Mouse (Mus musculus) ovary, postnatal 10 days (tissue): ENCODE results near the gene Hapln4.

Source experiments
- DNase-seq: peaks from one replicate; pipeline ENCODE4 v3.0.0; 2022; ENCODE audit warnings: low spot score

The Hapln4 gene

DNA sequence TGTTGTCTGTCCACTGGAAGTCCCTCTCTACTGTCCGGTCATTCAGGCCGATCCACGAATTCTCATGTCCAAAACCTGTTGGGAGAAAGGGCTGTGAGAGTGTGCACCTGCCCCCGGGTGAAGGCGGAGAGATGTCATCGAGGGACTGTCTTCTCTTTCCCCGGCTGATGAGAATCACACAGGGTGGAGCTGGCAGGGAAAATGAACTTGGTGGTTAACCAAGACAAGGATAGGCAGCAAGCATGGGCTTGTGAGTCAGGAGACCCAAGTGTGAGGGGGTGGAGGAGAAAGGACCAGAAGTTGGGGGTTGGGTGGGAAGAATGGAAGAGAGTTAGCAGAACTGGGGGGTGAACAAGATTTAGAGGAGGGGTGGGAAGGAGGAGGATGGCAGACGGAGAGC, 17.0 kb downstream of the Hapln4 start:
- no peak for DNase-seq

DNA sequence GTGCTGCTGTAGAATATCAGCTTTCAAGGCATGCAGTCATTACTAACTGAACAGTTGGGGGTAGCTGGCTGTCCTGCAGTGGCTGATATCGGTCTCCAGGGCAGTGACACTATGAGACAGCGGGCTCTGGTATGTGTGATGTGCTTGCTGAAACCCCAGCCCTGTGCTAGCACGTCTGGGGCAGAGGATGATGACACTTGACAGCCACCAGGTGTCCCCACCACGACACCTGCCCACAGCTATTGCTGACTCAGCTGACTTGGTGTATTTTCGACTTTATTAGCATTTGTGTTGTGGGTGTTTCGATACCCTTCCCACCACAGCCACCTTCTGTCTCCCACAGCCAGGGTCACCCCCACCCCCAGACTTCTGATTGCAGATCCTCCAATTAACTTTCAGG, 21.2 kb downstream of the Hapln4 start:
- DNase-seq: no peak

DNA sequence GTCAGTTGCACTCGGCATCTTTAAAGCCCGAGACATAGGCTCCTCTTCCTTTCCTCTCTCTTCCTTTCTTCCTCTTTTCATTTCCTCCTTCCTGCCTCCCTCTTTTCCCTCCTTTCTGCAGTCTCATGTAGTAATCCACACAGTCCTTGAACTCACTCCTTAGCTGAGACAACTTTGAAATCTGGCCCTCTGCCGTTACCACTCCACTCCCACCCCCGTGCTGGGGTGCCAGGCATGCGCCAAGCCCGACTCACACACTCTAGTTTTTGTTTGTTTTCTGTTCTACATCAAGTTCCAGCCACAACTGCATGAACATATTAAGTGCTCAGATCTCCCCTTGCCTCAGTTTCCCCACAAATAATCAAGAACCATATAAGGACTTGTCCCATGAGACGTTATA, 21.7 kb downstream of the Hapln4 start:
- no peak for DNase-seq

DNA sequence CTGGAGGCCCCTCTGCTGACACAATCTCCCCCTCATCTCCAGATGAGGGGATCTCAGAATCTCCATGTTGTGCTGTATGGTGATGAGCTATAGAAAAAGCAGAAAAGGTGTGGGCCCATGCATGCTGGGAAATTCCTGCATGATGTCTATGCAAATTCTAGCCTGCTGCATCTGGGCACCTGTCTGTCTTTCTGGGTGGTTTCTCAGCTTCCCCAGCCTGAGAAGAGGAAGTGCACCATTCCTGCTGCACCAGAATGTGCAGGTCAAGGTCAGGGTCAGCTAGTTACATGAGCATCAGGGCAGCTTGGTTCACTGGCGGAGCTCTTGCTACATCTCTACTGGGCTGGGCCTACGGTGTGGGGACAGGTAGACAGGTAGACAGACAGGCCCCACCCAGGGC, 27.2 kb downstream of the Hapln4 start:
- no peak for DNase-seq

DNA sequence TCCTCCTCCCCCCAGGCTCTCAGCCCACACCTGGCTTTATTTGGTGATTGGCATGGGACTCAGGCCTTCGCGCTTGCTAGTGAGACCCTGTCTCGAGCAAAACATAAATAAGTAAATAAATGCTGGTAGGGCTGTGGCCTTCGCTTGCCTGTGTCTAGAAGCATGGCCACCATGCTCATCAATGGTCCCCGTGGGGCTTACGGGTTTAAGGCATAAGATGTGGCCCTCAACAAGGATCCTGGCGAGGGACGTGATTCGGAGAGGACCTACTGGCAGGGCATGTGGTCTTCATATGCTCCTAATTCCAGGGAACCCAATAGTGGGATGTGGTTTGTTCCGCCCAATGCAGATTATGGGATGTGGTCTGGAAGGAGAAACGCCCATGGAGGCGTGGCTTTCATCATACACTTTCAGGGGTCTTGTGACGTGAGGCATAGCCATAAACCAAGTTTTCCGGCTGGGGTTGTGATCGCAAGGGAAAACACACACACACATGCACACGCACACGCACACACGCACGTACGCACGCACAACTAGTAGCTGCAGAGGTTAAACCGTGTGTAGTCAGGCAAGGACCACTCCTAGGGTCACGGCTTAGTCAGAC, 28.0 kb downstream of the Hapln4 start:
- no peak for DNase-seq

DNA sequence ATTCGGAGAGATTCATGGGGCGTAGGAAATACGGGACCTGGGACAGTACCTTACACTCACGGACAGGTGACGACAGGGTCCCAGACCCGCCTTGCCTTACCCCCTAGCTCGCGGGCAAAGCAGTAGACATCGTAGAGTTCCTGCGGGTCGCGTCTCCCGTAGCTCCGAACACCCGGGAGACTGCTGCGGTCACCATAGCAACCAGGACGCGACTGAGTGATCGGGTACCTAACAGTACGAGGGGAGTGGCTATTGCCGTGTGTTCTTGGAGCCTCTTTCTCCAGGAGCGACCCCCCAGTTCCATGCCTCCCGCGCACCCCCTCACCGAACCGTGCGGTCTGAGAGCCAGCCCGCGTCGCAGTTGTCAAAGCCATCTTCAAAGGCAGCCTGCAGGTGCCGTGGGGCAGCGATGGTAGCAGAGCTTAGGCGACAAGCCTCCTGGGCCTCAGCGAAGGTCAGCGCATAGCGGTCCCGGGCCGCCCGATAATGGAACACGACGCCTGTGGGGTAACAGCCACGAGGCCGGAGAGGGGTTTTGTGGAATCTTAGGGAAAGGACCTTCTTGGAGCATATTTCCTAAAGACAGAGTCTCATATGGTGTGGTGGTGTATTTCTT, 29.3 kb downstream of the Hapln4 start:
- no peak for DNase-seq

DNA sequence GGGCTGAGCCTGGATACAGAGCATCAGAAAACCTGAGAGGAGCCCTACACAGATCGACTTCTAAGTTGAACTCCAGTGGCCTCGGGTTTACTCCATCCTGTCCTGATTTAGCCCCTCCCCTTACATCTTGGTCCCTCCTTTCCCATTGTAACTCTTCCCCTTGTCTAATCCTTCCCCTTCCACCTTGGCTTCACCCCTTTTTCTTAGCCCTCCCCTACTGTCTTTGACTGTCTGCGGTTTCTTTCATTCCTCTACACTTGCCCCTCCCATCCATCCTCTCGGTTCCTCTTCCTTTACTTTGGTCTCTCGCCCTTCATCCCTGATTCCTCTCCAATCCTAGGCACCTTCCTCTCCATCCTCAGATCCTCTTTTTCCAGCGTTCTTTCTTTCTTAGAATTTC, 31.2 kb downstream of the Hapln4 start:
- DNase-seq: no peak

DNA sequence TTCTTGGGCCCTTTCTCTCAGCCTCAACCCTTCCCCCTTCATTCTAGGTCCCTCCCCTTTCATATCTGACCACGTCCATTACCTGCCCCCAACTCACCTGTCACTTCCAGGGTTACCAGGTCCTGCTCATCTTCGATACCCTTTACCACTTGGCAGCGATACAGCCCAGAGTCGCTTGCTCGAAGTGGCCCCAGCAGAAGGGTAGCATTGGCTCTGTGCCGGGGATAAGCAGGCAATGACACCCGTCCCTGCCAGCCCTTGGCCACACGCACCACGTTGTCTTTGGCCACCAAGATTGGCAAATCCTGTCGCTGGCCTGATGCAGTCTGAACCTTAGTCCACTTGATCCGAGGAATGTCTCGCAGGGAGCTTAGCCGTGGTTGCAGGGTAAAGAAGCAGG, 31.6 kb downstream of the Hapln4 start:
- DNase-seq: no peak

DNA sequence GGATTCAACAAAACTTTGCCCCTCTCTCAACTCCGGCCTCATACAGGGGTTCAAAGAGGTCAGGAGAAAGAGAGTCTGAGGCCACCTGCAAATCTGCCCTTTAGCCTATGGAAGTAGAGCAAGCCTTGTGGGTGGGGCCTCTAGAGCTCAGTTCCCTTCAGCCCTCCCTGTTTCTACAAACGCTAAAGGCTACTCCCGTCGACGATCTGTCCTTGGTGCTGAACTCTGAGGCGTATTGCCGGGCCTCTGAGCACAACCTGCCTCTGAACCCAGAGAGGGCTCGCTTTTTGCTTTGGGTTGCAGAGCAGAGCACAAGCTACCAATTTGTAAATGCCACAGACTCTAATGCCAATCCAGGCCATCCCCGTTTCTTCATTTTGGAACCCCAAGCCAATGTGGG, 34.4 kb downstream of the Hapln4 start:
- DNase-seq: no peak

DNA sequence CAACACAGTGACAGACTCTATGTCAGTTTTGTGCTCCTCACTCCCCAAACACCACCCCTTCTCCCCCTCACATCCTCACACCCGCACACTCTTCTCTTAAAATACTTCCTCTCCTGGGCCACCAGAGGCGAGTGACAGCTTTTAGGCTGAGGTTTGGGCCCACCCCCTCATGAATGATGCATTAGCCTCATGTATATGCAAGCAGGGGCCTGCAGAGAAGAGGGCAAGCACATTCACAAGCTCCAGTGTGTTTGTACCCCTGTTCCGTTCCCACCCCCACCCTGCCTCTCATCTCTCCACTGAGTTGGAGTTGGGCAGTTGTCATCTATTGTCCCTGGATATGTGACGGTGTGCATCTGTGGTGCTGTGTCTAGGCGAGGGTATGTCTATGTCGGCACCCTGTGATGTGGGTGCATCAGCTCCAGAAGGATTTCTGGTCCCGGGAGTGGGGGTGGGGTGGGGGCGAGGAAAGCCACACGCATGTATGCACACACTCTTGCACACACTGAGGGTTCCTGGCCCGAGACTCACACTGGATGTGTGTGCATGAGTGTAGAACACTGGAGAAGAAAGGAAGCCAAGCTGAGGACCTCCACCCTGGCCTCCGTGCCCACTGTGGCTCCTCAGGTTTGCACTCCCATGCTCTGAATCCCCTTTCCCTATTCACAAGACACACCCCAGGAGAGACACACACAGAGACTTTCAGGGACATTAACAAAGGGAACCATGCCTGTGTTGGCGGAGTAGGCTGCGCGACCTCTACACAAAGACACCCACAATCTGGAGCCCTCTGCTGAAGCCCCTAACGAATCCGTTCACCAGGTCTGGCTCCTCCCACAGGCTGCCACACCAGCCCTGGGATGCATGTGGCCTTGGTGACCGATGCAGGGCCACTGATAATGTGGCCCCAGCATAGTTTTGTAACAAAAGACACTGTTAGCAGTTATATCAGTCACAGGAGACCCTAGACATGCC, 35.8 kb downstream of the Hapln4 start:
- DNase-seq: no peak

DNA sequence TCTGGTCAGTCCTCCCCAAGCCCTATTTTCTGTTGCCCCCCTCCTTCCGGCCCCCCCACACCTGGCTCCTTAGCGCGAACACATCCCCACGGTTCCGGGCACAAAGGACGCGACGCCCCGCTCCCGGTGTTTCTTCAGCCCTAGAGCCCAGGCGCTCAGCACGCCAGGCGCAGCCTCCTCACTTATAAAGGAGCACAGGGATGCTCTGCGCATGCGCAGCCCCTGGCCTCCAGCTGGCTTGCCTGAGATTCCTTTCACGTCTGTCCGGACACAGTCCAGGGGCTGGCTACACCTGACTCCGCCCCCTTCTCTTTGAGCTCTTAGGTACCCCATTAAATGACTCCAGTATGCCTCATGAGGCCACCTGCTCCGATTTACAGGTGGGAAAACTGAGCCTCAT, 37.4 kb downstream of the Hapln4 start, which contains the start of gene Ncan:
Ncan (minus strand) TSS at position 207 of the 400 bp plus-strand sequence.
- DNase-seq: no peak

DNA sequence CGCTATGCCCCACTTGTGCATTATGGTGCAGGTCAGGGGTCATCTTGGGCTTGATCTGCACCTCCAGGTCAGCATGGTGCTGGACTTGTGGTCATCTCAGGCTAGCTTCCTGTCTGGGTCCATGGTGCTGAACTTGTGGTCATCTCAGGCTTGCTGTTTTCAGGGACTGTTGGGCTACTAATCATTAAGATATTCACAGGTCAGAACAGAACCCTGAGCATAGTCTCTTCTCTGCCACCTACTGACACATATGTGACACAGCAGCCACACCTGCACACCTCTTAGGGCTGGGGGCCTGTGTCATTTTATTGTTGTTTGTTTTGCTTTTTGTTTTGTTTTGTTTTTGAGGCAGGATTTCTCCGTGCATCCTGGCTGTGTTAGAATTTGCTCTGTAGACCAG, 39.6 kb downstream of the Hapln4 start:
- no peak for DNase-seq

DNA sequence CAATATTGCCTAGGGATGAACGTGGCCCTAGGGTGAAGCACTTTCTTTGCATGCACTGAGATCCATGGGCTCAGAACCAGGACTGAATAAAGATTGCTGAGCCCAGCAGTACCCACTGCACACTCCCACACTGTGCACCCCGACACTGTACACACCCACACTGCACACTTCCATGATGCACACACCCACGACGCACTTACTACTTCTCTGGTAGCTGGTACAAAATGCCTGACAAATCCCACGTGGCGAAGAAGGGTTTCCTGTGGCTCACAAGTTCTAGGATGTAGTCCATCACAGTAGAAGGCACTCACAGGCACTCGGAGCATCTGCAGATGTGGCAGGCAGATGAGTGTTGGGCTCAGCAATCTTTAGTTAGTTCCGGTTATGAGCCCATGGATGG, 41.7 kb downstream of the Hapln4 start:
- DNase-seq: no peak

DNA sequence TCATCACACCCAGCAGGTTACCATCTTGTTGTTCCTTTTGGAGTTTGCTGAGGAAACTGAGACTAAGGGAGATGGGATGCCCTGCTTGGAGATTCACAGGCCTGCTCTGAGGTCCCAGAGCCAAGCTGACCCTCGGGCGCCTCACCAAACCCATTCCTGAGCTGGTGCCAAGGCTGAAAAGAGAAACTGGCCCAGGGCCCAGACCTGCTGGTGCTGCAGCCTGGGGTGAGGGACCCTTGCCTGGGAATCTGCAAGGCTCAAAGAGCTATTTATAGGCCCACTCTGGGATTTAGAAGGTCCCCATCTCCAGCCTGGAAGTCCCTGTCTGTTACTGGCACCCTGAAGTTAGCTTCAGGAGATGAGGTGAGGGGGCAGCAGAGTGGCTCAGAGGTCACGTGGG, 45.2 kb downstream of the Hapln4 start:
- DNase-seq: no peak

DNA sequence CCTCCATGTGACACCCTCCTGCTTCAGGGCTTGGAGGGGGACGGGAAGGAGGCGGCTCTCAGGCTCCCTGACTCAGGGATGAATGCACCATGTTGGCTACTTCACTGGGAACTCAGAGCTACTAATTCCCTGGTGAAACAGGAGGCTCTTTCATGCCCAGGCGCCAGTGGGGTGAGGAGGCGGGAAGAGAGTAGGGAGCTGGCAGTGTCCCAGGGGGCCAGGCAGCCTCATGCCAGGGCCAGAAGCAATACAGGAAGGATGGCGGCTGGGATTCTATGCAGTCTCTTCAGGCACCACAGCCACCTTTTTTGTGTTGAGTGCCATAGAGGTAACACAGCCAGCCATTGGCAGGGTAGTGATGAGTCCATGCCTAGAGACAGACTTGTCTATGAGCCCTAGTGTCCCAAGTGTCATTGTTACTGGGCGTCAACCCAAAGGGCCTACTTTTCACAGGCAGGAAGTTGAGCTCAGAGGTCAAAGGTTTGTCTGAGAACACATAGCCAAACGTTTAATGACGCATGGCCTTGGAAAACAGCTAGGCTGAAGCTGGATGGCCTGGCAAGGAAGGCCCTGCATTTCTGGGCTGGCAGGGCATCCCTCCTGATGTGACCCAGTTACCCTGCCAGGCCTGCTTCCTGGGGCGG, 46.2 kb downstream of the Hapln4 start:
- DNase-seq: no peak

DNA sequence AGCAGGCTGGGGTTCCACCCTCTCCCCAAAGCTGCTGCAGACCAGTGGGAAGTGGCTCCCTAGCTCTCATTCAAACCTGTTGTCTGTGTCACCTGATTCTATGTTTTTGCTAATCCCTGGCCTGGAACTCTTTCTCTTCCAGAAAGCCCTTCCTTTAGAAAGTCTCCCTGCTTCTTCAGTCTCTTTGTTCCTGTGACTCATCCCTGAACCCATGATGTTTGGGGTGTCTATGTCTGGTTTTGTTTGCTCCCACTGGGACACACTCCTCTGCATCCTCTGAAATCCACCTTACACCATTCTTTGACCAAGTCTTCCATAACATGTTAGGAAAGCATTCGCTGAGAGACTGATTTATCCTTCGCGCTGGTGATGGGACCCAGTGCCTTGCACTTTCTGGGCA, 46.8 kb downstream of the Hapln4 start:
- no peak for DNase-seq

DNA sequence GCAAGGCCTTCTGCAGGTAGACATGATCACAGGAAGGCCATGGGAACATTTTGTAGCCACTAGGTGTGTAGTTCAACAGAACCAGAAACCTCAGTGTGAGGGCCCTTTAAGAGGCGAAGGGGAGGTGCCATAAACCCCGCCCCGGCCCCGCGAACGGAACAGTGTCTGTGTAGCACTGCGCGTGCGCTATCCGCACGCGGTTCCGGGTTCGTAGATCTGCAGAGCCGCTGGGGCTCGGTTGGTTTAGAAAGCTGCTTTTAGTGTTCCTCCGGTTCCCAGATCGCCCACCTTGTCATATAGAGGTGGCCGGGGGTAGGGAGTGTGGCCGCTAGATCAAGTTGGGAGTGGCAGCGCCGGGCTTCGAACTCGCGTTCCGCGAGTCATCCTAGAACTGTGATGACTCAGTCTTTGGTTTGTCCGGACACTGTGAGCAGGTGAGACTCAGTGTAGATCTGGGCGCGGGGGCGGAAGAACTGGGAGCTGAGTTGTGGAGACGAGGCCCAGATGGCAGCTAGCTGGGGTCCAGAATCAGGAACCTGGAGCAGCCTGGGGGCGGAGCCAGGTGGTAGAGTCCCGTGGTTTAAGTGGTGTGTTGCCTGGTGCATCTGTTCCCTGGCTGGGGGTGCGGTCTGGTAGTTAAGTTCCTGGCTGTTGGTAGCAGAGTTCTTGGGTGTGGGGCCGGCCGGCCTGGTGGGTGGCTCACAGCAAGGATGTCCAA, 48.1 kb downstream of the Hapln4 start, which contains the start of gene Nr2c2ap:
Nr2c2ap (plus strand) TSS at position 168 of the 718 bp plus-strand sequence.
- DNase-seq: peak; percentile 43

DNA sequence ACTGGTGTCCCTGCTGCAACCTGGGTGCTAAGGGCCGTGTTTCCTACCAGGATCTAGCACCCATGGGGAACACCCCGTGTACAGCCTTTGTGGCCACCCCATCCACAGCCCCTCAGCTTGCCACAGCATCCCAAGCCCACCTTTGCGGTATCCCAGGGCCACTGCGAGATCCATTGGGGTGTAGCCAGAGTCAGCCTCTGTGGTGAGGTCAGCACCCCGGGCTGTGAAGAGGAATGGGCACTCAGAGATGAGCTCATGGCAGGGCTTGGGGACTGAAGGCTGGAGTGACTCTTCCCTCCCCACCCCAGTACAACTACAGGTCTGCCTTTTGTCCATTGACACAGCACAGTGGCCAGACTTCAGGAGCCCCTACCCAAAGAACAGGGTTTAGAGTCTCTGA, 50.8 kb downstream of the Hapln4 start:
- DNase-seq: no peak

DNA sequence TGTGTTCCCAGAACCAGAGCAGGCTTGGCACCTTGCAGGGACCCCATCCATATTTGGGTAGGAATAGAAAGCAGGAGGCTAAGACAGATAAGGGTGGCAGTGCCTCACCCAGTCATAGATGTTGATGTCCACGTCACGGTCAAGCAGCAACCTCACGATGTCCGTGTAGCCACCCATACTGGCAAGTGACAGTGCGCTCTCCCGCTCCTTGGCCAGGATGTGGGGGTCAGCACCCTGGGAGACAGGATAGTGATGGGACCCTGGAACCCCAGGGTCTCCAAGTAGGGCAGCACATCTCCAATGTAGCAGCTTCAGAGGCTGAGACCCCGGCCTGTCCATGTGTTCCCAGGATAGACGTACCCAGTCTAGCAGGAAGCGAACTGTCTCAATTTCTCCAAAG, 51.7 kb downstream of the Hapln4 start:
- DNase-seq: no peak

DNA sequence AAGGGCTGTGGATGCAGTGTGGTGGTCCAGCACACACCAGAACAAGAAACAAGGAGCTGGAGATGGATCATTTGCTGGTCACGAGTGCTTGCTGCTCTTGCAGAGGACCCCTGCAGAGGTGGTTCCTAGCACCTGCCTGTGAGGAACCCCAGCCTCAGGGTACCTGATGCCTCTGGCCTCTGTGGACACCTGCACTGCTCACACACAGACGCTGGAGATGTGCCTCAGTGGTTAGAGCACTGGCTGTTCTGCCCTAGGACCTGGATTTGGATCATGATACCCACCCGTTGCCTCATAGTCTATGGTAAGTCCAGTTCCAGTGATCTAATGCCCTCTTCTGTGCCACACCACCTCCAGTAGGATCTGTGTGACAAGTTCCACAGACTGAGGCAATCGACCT, 53.3 kb downstream of the Hapln4 start:
- DNase-seq: no peak

DNA sequence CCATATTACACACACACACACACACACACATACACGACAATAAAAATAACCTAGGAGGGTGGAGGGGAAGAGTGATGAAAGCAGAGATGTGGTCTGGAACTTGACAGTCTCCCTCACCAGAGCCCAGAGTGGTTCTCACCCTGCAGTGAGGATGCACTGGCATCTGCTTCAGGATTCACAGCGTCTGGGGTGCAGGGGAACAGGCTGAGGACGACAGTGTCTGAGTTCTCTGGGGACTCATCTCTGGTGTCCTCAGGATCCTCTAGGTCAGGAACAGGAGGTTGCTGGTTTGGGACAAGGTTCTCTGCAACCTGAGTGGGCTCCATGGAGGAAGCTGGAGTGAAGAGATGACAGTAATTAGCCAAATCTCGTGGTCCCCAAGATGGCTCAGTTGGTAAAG, 54.6 kb downstream of the Hapln4 start:
- DNase-seq: no peak
